Mouse (Mus musculus): ENCODE results near the gene Gm45808. TPM values are rescaled to one million over a fixed set of nuclear protein-coding genes. Genes with fewer than 3 reads are reported as not detected.

The Gm45808 gene
- polyA plus RNA-seq, 1 experiment from 2014 or later = not detected

GRCm38 (mm10) chr7:45420615-45420919, 66.0 kb downstream of the Gm45808 start, which contains the start of gene Lhb:
Gene Lhb, plus strand, starts transcription at chr7:45420820.
- WGBS = 52% methylated on average over 6 of the region's 6 CpGs
- TF ChIP-seq CTCF (IDR thresholded peaks at IDR 0.05; ENCODE audit: low read depth) = no peak
- H3K27ac ChIP-seq = no peak within 1 kb of the TSS
- H3K4me3 ChIP-seq (replicated peaks; ENCODE audit: low read depth, low read length) = no peak within 1 kb of the TSS
- peaks cover 42% of the 10 kb centered on the region for H3K36me3 ChIP-seq (ENCODE audit: insufficient read depth, low read length)
- H3K9me3 ChIP-seq (replicated peaks; ENCODE audit: low read length) = no peaks in the 10 kb centered on the region
- H3K27me3 ChIP-seq (ENCODE audit: insufficient read depth, low read length) = peaks cover 12% of the 10 kb centered on the region
- no peak within 1 kb of the TSS for H3K4me2 ChIP-seq (ENCODE audit: low read length)
- H3K9ac ChIP-seq (ENCODE audit: low read depth, low read length) = no peak within 1 kb of the TSS
- no peaks in the 10 kb centered on the region; the same call in none of the 2 replicates for H3K4me1 ChIP-seq (replicated peaks; ENCODE audit: insufficient read depth, low read length)
- ATAC-seq (replicated peaks; ENCODE audit: low FRiP score, low read depth) = no peak
- DNase-seq (ENCODE audit: low spot score) = no peak

GRCm38 (mm10) chr7:45419859-45420614, 66.6 kb downstream of the Gm45808 start:
- Histone ChIP-seq H3K27me3 (ENCODE audit: insufficient read depth, low read length) (peaks cover 17% of the 10 kb centered on the region), H3K4me3 (replicated peaks; ENCODE audit: low read depth, low read length) (no peak overlapping the region), H3K36me3 (ENCODE audit: insufficient read depth, low read length) (peaks cover 38% of the 10 kb centered on the region), H3K9ac (ENCODE audit: low read depth, low read length) (no peak overlapping the region), H3K27ac (no peak overlapping the region), H3K4me2 (ENCODE audit: low read length) (no peak overlapping the region), H3K9me3 (replicated peaks; ENCODE audit: low read length) (no peaks in the 10 kb centered on the region), H3K4me1 (replicated peaks; ENCODE audit: insufficient read depth, low read length) (no peaks in the 10 kb centered on the region; the same call in none of the 2 replicates)
- TF ChIP-seq CTCF (IDR thresholded peaks at IDR 0.05; ENCODE audit: low read depth) = no peak
- 17% methylated on average over 27 of the region's 27 CpGs for WGBS
- DNase-seq (ENCODE audit: low spot score) (no peak), ATAC-seq (replicated peaks; ENCODE audit: low FRiP score, low read depth) (no peak)

- Histone ChIP-seq H3K4me2 (ENCODE audit: low read length) (no peak overlapping the region), H3K9me3 (replicated peaks; ENCODE audit: low read length) (no peaks in the 10 kb centered on the region), H3K27me3 (ENCODE audit: insufficient read depth, low read length) (peaks cover 27% of the 10 kb centered on the region), H3K4me1 (replicated peaks; ENCODE audit: insufficient read depth, low read length) (peaks cover 9% of the 10 kb centered on the region), H3K9ac (ENCODE audit: low read depth, low read length) (no peak overlapping the region), H3K36me3 (ENCODE audit: insufficient read depth, low read length) (peaks cover 18% of the 10 kb centered on the region), H3K4me3 (replicated peaks; ENCODE audit: low read depth, low read length) (no peak overlapping the region), H3K27ac (no peak overlapping the region)
- TF ChIP-seq CTCF (IDR thresholded peaks at IDR 0.05; ENCODE audit: low read depth) = no peak
- DNase-seq (ENCODE audit: low spot score) (no peak), ATAC-seq (replicated peaks; ENCODE audit: low FRiP score, low read depth) (no peak)
- 10% methylated on average over 13 of the region's 13 CpGs for WGBS
These were observed 68.6 kb downstream of the Gm45808 start for GRCm38 (mm10) chr7:45417962-45418492.

Small RNA genes within 50 kb of the gene (microRNA-seq; reads per million reads assigned to microRNA genes)
- not detected for gene Gm22133

Other genes with a start within 250 kb of the Gm45808 start
- gene Cd37, start 247.7 kb downstream of the Gm45808 start, polyA plus RNA-seq (2015; fragmentation: Nextera tagmentation; extraction: Ambion mirVana) = 2.1 and 2.6 TPM in 2 replicates
- gene Slc6a16, start 245.7 kb downstream of the Gm45808 start, polyA plus RNA-seq (2015; fragmentation: Nextera tagmentation; extraction: Ambion mirVana) = 0.18 and 0.45 TPM in 2 replicates
- gene Slc6a21, start 209.3 kb downstream of the Gm45808 start, polyA plus RNA-seq (2015; fragmentation: Nextera tagmentation; extraction: Ambion mirVana) = not detected in 2 replicates
- gene Trpm4, start 153.0 kb downstream of the Gm45808 start, polyA plus RNA-seq (2015; fragmentation: Nextera tagmentation; extraction: Ambion mirVana) = 14.4 and 15.9 TPM in 2 replicates
- 0.75 and 1.1 TPM in 2 replicates for gene Hrc, start 151.5 kb downstream of the Gm45808 start, polyA plus RNA-seq (2015; fragmentation: Nextera tagmentation; extraction: Ambion mirVana)
- gene Ppfia3, start 119.8 kb downstream of the Gm45808 start, polyA plus RNA-seq (2015; fragmentation: Nextera tagmentation; extraction: Ambion mirVana) = 4.3 and 5.4 TPM in 2 replicates
- gene Lin7b, start 116.2 kb downstream of the Gm45808 start, polyA plus RNA-seq (2015; fragmentation: Nextera tagmentation; extraction: Ambion mirVana) = 1.2 and 1.6 TPM in 2 replicates
- gene Snrnp70, start 91.1 kb downstream of the Gm45808 start, polyA plus RNA-seq (2015; fragmentation: Nextera tagmentation; extraction: Ambion mirVana) = 148 and 163 TPM in 2 replicates
- gene Kcna7, start 81.2 kb downstream of the Gm45808 start, polyA plus RNA-seq (2015; fragmentation: Nextera tagmentation; extraction: Ambion mirVana) = 0.05 and 0.06 TPM in 2 replicates
- gene Ntf5, start 73.1 kb downstream of the Gm45808 start, polyA plus RNA-seq (2015; fragmentation: Nextera tagmentation; extraction: Ambion mirVana) = 1.5 and 1.6 TPM in 2 replicates
- gene Lhb, start 66.0 kb downstream of the Gm45808 start, polyA plus RNA-seq (2015; fragmentation: Nextera tagmentation; extraction: Ambion mirVana) = not detected in 2 replicates
- 26.0 and 26.9 TPM in 2 replicates for gene Gys1, start 52.0 kb downstream of the Gm45808 start, polyA plus RNA-seq (2015; fragmentation: Nextera tagmentation; extraction: Ambion mirVana)
- gene Ruvbl2, start 48.7 kb downstream of the Gm45808 start, polyA plus RNA-seq (2015; fragmentation: Nextera tagmentation; extraction: Ambion mirVana) = 94.6 and 98.9 TPM in 2 replicates
- gene Ftl1, start 26.9 kb downstream of the Gm45808 start, polyA plus RNA-seq (2015; fragmentation: Nextera tagmentation; extraction: Ambion mirVana) = 6,674 and 7,026 TPM in 2 replicates
- gene Bax, start 19.9 kb downstream of the Gm45808 start, polyA plus RNA-seq (2015; fragmentation: Nextera tagmentation; extraction: Ambion mirVana) = 183 and 194 TPM in 2 replicates
- 0.93 and 1.1 TPM in 2 replicates for gene Tulp2, start 4.9 kb downstream of the Gm45808 start, polyA plus RNA-seq (2015; fragmentation: Nextera tagmentation; extraction: Ambion mirVana)
- 1.8 TPM in 2 replicates for gene Dhdh, start 2.0 kb upstream of the Gm45808 start, polyA plus RNA-seq (2015; fragmentation: Nextera tagmentation; extraction: Ambion mirVana)
- 246 and 265 TPM in 2 replicates for gene Nucb1, start 23.6 kb upstream of the Gm45808 start, polyA plus RNA-seq (2015; fragmentation: Nextera tagmentation; extraction: Ambion mirVana)
- gene Ppp1r15a, start 39.5 kb upstream of the Gm45808 start, polyA plus RNA-seq (2015; fragmentation: Nextera tagmentation; extraction: Ambion mirVana) = 21.4 and 21.9 TPM in 2 replicates
- gene Plekha4, start 39.5 kb upstream of the Gm45808 start, polyA plus RNA-seq (2015; fragmentation: Nextera tagmentation; extraction: Ambion mirVana) = 5.1 and 5.8 TPM in 2 replicates
- gene Hsd17b14, start 68.1 kb upstream of the Gm45808 start, polyA plus RNA-seq (2015; fragmentation: Nextera tagmentation; extraction: Ambion mirVana) = 20.5 and 21.0 TPM in 2 replicates
- gene Bcat2, start 83.3 kb upstream of the Gm45808 start, polyA plus RNA-seq (2015; fragmentation: Nextera tagmentation; extraction: Ambion mirVana) = 92.7 and 93.0 TPM in 2 replicates
- gene Fgf21, start 128.7 kb upstream of the Gm45808 start, polyA plus RNA-seq (2015; fragmentation: Nextera tagmentation; extraction: Ambion mirVana) = 0.12 TPM in 1 of 2 replicates, not detected in the other
- 0.08 and 0.26 TPM in 2 replicates for gene Fut1, start 130.5 kb upstream of the Gm45808 start, polyA plus RNA-seq (2015; fragmentation: Nextera tagmentation; extraction: Ambion mirVana)
- gene Izumo1, start 135.0 kb upstream of the Gm45808 start, polyA plus RNA-seq (2015; fragmentation: Nextera tagmentation; extraction: Ambion mirVana) = 0.17 and 0.29 TPM in 2 replicates
- 16.9 and 21.1 TPM in 2 replicates for gene Rasip1, start 140.7 kb upstream of the Gm45808 start, polyA plus RNA-seq (2015; fragmentation: Nextera tagmentation; extraction: Ambion mirVana)
- gene Mamstr, start 153.2 kb upstream of the Gm45808 start, polyA plus RNA-seq (2015; fragmentation: Nextera tagmentation; extraction: Ambion mirVana) = 3.9 and 4.8 TPM in 2 replicates
- 0.38 TPM in 2 replicates for gene Fut2, start 179.6 kb upstream of the Gm45808 start, polyA plus RNA-seq (2015; fragmentation: Nextera tagmentation; extraction: Ambion mirVana)
- 0.18 and 0.23 TPM in 2 replicates for gene Ntn5, start 197.2 kb upstream of the Gm45808 start, polyA plus RNA-seq (2015; fragmentation: Nextera tagmentation; extraction: Ambion mirVana)
- 0.13 and 0.32 TPM in 2 replicates for gene Sec1, start 207.6 kb upstream of the Gm45808 start, polyA plus RNA-seq (2015; fragmentation: Nextera tagmentation; extraction: Ambion mirVana)
- 7.5 and 8.9 TPM in 2 replicates for gene Car11, start 213.0 kb upstream of the Gm45808 start, polyA plus RNA-seq (2015; fragmentation: Nextera tagmentation; extraction: Ambion mirVana)
- gene Dbp, start 218.3 kb upstream of the Gm45808 start, polyA plus RNA-seq (2015; fragmentation: Nextera tagmentation; extraction: Ambion mirVana) = 8.4 and 8.6 TPM in 2 replicates
- 1,049 and 1,142 TPM in 2 replicates for gene Rpl18, start 228.6 kb upstream of the Gm45808 start, polyA plus RNA-seq (2015; fragmentation: Nextera tagmentation; extraction: Ambion mirVana)
- gene Sphk2, start 231.2 kb upstream of the Gm45808 start, polyA plus RNA-seq (2015; fragmentation: Nextera tagmentation; extraction: Ambion mirVana) = 20.8 and 22.3 TPM in 2 replicates
- gene Fam83e, start 234.4 kb upstream of the Gm45808 start, polyA plus RNA-seq (2015; fragmentation: Nextera tagmentation; extraction: Ambion mirVana) = 0.23 and 0.28 TPM in 2 replicates
- not detected in 2 replicates for gene Spaca4, start 239.0 kb upstream of the Gm45808 start, polyA plus RNA-seq (2015; fragmentation: Nextera tagmentation; extraction: Ambion mirVana)

Data from kidney, postnatal 0 days (tissue).